Mouse (Mus musculus): ENCODE data around the gene Olfr552. TPM values are rescaled to one million over a fixed set of nuclear protein-coding genes. Genes with fewer than 3 reads are reported as not detected.

Gene Olfr552
- not detected for polyA plus RNA-seq (2012; fragmentation: generic; extraction: Trizol)

DNA sequence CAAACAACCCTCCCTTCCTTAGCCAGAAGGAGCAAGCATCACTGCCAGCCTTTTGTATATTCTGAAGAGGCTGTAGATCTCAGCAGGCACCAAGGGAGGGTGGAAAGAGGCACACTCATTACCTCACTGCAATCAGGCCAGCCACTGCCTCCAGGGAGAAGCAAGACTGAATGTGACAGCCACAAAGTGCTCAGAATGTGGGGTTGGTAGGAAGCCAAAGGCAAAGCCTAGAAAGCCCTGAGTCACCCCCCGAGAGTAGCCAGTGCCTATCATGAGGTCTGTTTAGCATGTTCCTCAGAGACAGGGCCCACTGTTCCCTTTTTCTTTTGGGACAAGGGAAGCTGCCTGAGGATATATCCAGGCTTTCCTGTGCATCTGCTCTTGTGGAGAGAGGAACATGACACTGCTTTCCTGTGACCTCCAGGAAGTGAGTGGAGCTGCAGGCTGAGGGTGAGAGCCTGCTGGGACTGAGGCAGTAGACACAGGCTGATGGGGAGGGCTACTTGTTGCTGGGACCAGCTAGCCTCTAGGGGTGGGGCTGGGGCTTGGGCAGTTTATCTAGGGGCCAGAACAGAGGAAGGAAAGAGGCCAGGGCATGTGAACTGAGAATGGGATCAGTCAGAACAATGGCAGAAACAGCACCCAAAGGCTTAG, at the start of gene Olfr552:
Gene Olfr552 (plus strand): TSS at position 393 of the 654 bp plus-strand sequence.

DNA sequence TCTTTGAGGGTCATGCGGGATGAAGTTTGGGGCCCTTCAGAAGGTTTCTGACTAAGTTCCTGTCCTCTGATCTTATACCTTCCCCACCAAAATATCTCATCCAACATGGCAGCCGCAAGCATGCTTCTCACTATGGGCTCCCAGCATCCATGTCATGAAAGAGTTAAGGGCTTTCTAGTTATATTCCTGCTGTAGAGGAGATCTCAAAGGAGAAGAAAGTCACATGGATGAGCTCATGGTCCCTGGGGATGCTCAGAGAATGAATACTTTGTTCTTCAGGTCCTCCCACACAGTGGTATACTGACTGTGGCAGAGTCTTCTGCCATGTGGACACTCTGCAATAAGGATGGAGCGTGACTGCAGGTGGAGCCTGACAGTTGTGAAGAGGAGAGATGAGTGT, 48.0 kb upstream of the Olfr552 start, which contains the start of gene Olfr549:
Gene Olfr549 (plus strand): TSS at position 301 of the 400 bp plus-strand sequence.

DNA sequence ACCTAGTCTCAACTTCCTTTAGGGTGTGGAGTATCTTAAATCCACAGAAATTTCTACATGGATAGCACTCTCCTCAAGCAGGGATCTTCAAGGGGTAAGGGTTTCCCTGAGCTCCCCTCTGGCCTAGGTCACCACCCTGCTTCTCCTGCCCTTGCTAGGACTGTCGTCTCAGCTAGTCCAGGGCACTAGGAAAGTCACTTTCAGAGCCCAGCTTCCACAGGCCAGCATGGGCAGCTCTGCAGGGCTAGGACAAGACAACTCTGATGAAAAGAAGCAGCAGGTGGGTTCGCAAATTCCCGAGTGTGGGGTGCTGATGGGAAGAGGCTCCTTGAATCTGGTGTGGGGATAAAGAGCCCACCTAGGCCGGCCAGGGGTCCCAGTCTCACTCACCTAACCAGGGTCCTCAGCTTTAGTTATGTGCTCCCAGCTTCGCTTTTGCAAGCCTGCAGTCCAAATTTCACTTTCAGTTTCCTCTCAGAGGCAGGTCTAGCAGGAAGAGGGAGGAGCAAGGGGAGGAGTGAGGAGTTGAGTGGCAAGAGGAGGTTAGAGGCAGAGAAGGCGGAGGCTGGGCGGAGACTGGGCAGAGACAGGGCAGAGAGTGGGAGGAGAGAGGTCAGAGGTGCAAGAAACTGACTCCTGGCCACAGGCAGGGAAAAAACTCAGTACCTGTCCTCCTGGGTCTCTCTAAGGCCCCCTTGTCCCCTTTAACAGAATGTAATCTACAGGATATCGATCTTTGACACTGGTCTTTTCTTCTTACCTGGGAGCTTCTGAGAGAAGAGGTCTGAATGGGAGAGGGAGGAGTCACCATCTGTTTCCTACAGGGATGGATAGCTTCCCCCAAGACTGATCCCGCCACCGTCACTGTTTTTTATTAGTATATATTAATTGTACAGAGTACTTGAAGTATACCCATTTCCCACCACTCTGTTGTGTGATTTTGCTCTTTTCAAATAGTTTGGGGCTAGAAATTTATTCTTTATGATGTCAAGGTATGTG, 32.3 kb upstream of the Olfr552 start, which contains the start of gene Trim21:
Gene Trim21 (minus strand): TSS at position 488 of the 999 bp plus-strand sequence.

DNA sequence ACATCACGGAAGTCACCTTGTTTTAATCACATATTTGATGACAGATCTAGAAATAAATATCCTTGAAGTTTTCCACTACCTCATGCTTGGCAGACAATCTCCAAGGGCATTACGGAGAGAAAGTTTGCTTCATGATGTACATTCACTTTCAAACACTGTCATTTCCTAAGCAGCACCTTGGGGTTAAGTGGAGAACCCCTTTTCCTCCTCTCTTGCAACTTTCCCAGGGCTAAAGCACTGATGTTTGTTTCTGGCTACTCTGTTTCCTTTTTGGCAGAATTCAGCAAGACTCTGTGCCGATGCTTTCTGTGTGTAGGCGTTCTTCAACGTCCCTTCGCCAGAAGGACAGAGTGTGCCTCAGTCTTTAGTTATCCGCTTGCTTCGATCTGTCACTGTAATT, 26.4 kb upstream of the Olfr552 start, which contains the start of gene Olfr550:
Gene Olfr550 (plus strand): TSS at position 301 of the 400 bp plus-strand sequence.

DNA sequence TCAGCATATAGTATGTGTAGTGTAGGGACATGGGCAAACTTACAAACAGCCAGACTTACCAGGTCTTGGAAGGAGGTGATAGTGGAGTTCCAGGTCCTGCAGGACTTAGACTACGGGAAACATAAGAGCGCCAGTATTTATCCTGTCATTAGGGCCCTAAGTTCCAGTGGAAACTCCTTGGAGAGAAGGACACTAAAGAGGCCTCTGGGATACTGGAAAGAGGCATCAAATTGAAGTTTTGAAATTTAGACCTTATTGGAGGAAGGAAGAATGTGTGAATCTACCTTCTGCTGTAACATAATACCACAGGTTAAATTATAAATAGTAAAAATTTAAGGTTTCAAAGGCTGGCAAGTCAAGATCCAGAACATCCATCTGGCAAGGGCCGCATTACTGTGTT, 5.8 kb upstream of the Olfr552 start, which contains the start of gene Olfr551:
Gene Olfr551 (minus strand): TSS at position 101 of the 400 bp plus-strand sequence.

DNA sequence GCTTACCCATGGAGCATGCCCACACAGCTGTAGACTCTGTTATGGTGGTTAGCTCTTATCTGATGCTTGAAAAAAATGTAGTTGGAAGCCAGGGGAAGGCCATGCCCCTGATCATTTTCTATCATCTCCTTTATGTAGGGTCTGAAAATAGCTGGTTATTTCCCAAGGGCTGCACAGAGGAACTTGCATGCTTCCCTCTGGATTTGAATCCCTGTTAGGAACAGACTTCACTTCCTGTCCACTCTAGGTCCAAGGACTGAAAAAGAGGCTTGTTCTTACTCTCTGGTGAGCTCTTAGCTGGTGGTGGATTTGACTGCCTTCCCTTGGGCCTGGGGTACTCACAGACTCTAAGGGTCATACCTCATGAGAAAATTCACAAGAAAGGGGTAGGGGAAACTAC, 20.5 kb downstream of the Olfr552 start, which contains the start of gene Olfr553:
Gene Olfr553 (minus strand): TSS at position 101 of the 400 bp plus-strand sequence.

DNA sequence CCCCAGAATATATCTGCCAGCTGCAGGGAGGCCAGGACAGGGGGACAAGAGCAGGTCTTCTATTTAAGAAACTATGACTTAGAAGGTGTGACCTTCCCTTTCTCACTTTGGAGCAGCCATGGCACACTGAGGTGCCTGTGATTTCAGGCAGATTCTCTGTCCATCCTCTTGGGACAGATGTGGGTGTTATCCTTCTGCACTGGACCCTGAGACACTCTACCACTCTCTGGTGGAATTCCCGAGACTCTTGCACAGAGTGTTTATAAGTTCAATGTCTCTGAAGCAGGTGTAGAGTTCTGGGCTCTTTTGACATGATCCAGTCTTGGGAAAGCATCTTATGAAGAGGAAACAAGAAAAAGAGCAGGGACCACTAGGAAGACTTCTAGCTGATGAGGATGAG, 40.6 kb downstream of the Olfr552 start, which contains the start of gene Olfr554:
Gene Olfr554 (plus strand): TSS at position 301 of the 400 bp plus-strand sequence.

Other genes with a start within 250 kb of the Olfr552 start
- 10 to 100 TPM; 24.7 to 75.1 TPM for gene Rrm1, start 156.1 kb upstream of the Olfr552 start, polyA plus RNA-seq (2012; fragmentation: generic; extraction: Trizol)
- under 1 TPM in 1 of 2 experiments, not detected in 1; 0.12 TPM for gene Olfr543, start 116.1 kb upstream of the Olfr552 start, polyA plus RNA-seq (2012; fragmentation: generic; extraction: Trizol)
- gene Olfr544, start 109.5 kb upstream of the Olfr552 start, polyA plus RNA-seq (2012; fragmentation: generic; extraction: Trizol), result under 1 TPM in 1 of 2 experiments, not detected in 1; 0.04 TPM
- gene Olfr545, start 98.2 kb upstream of the Olfr552 start, polyA plus RNA-seq (2012; fragmentation: generic; extraction: Trizol), result not detected
- gene Olfr547, start 63.0 kb upstream of the Olfr552 start, polyA plus RNA-seq (2012; fragmentation: generic; extraction: Trizol), result not detected
- gene Olfr548-ps1, start 56.9 kb upstream of the Olfr552 start, polyA plus RNA-seq (2012; fragmentation: generic; extraction: Trizol), result not detected
- not detected for gene Olfr549, start 47.9 kb upstream of the Olfr552 start, polyA plus RNA-seq (2012; fragmentation: generic; extraction: Trizol)
- 1 to 10 TPM in 1 of 2 experiments, under 1 TPM in 1; 0.23 to 3.9 TPM for gene Trim21, start 32.3 kb upstream of the Olfr552 start, polyA plus RNA-seq (2012; fragmentation: generic; extraction: Trizol)
- gene Olfr550, start 26.3 kb upstream of the Olfr552 start, polyA plus RNA-seq (2012; fragmentation: generic; extraction: Trizol), result not detected
- not detected for gene Olfr551, start 5.9 kb upstream of the Olfr552 start, polyA plus RNA-seq (2012; fragmentation: generic; extraction: Trizol)
- not detected for gene Olfr553, start 20.4 kb downstream of the Olfr552 start, polyA plus RNA-seq (2012; fragmentation: generic; extraction: Trizol)
- not detected for gene Olfr554, start 40.7 kb downstream of the Olfr552 start, polyA plus RNA-seq (2012; fragmentation: generic; extraction: Trizol)
- gene Olfr555, start 61.1 kb downstream of the Olfr552 start, polyA plus RNA-seq (2012; fragmentation: generic; extraction: Trizol), result not detected
- not detected for gene Olfr556, start 67.1 kb downstream of the Olfr552 start, polyA plus RNA-seq (2012; fragmentation: generic; extraction: Trizol)
- 1 to 10 TPM in 1 of 2 experiments, under 1 TPM in 1; 0.36 to 3.6 TPM for gene Trim68, start 89.6 kb downstream of the Olfr552 start, polyA plus RNA-seq (2012; fragmentation: generic; extraction: Trizol)
- gene Olfr557, start 98.1 kb downstream of the Olfr552 start, polyA plus RNA-seq (2012; fragmentation: generic; extraction: Trizol), result not detected
- gene Olfr558, start 104.4 kb downstream of the Olfr552 start, polyA plus RNA-seq (2012; fragmentation: generic; extraction: Trizol), result not detected
- not detected for gene Olfr33, start 121.3 kb downstream of the Olfr552 start, polyA plus RNA-seq (2012; fragmentation: generic; extraction: Trizol)
- gene Olfr559, start 129.7 kb downstream of the Olfr552 start, polyA plus RNA-seq (2012; fragmentation: generic; extraction: Trizol), result not detected
- not detected for gene Olfr560, start 161.6 kb downstream of the Olfr552 start, polyA plus RNA-seq (2012; fragmentation: generic; extraction: Trizol)
- gene Olfr78, start 161.7 kb downstream of the Olfr552 start, polyA plus RNA-seq (2012; fragmentation: generic; extraction: Trizol), result not detected
- gene Olfr561, start 173.5 kb downstream of the Olfr552 start, polyA plus RNA-seq (2012; fragmentation: generic; extraction: Trizol), result not detected
- gene Olfr564, start 205.7 kb downstream of the Olfr552 start, polyA plus RNA-seq (2012; fragmentation: generic; extraction: Trizol), result not detected